Mouse (Mus musculus) bone marrow macrophage, adult 2 months (primary cell): ENCODE measurements around the gene Vcl.

ENCODE experiments used
- CTCF ChIP-seq: IDR thresholded peaks from 2 replicates; pipeline ENCODE4 v1.5.1; 2012; ENCODE audit warnings: low read depth, mild to moderate bottlenecking, low read length, moderate library complexity
- POLR2A ChIP-seq: IDR thresholded peaks from 2 replicates; pipeline ENCODE4 v1.6.1; 2012; ENCODE audit warnings: mild to moderate bottlenecking, low read depth, low read length, borderline replicate concordance

GRCm38 (mm10) chr14:20996361-20996760, 67.2 kb downstream of the Vcl start:
- no peak for TF ChIP-seq CTCF
- TF ChIP-seq POLR2A = no peak
